Mouse (Mus musculus): Measurements from ENCODE around the gene U2af2.

U2af2 gene

DNA sequence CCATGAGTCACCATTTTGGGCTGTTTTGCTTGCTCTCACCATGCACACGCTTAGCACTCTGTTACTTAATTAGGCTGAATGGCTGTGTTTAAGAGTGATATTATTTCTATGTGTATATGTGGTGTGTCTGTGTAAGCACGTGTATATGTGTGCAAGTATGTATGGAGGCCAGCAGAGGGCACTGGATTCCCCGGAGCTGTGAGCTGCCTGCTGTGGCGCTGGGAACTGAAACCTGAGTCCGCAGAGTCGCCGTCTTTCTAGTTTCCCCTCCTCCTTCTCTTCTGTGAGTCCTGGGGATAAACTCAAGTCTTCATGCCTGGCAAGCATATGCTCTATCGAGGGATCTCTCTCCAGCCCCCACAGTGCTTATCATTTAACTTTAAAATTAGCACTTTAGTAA lies 47.4 kb downstream of the U2af2 start:
- no peak for DNase-seq (ENCODE audit: low read depth, low spot score)

DNA sequence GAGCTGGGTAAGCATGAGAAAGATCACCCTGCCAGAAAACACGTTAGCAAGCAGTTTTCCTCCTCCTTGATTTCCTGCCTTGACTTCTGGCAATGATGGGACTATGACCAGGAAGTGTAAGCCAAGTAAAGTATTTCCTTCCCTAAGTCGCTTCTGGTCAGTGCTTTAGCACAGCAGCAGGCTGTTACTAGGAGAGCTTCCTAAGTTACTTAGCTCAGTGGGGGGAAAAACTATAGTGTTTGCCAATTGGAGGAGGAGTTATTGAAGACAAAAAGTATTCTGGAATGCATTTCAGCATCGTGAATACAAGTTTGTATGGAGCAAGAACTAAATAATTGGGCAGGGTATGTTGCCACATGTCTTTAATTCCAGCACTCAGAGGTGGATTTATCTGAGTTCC lies 50.8 kb downstream of the U2af2 start:
- no peak for DNase-seq (ENCODE audit: low read depth, low spot score)

DNA sequence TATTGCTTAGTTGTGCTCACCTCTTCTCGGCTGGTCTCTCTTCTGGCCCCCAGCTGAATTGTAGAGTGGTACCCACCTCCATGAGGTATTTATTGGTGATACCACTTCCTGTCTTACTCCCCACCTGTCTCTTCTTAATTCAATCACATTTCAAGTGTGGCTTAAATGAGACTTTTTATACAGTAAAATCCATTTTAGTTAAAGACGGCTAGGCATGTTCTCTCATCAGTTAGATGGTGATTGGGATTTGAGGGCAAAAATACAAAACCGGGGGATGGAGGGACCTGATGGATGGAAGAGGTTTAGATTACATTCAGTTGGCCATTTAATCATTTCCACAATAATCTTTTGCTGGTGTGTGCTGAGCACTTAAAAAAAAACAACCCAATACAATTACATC lies 54.9 kb downstream of the U2af2 start, which contains the start of gene Rfpl4:
Gene Rfpl4 (minus strand): TSS at position 101 of the 400 bp plus-strand sequence.
- DNase-seq (ENCODE audit: low read depth, low spot score) = no peak

DNA sequence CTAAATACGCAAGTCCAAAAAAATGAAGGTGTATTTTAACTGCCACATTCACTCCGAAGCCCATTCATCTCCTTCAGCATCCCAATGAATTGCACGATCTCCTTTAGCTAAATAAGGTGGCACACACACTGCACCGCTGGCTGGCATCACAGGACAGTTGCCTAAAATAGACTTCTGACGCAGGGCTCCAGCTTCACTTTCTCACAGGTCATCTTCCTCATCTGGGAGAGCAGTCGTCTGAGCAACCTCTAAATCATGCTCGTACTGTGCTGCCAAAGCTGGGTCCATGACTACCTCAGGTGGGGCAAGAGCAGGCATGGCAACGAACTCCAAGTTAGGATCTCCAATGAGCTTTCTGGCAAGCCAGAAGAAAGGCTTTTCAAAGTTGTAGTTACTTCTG lies 63.1 kb downstream of the U2af2 start:
- DNase-seq (ENCODE audit: low read depth, low spot score) = no peak

DNA sequence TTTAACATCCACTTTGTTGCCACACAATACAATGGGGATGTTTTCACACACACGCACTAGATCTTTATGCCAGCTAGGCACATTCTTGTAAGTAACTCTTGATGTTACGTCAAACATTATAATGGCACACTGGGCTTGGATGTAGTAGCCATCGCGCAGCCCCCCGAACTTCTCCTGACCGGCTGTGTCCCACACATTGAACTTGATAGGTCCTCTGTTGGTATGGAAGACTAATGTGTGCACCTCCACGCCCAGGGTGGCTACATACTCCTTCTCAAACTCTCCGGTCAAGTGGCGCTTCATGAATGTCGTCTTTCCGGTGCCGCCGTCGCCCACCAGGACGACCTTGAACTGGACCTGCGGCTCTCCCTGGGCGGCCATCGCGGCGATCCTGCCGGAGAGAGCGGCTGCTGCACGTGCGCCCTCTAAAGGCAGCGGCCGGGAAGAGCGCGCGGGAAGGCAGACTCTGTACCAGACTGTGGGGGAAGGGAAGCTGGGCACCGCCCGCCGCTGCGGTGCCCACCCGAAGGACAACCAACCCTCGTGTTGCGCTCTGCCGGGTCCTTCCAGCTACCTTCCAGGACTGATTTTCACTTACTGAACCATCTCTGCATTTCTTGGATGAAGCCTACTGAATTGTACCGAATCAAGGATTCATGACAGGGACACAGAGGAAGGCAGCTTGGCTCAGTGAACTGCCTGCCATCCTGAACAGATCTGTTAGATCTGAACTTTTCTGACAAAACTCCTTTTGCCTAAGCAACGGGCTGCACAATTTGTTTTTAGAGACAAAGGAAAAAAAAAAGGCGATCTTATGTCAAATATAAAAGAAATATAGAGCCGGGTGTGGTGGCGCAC lies 63.8 kb downstream of the U2af2 start, which contains the start of gene Rasl2-9:
Gene Rasl2-9 (minus strand): TSS at position 402 of the 858 bp plus-strand sequence.
- DNase-seq (ENCODE audit: low read depth, low spot score) = peak; percentile 27

Data from CD4-positive helper T cell, adult 2 months (primary cell).